Mouse (Mus musculus): ENCODE measurements around the gene Ugt1a2.

DNA sequence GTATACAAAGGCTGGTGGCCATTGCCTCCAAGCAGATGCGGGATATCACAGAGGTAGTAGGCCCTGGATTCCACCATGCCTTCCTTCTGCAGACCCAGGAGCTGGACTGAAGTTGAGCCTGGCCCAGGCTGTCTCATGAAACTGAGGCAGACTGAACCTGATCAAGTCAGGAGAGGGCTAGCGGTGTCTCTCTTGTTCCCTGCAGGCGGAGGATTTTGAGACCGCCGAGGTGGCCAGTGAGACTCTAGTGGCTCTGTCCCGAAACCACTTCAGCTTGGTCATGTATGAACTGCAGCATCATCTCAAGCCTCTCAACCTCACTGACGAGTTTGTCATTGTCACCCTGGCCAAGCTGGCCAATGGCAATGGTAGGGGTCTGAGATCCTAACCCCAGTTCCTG, 30.0 kb downstream of the Ugt1a2 start:
- TF ChIP-seq CTCF (IDR thresholded peaks at IDR 0.05; ENCODE audit: borderline replicate concordance, insufficient read depth, low read length) (no peak), POLR2A (IDR thresholded peaks at IDR 0.05; ENCODE audit: low read depth, low read length) (no peak)
